In the genomic region with DNA sequence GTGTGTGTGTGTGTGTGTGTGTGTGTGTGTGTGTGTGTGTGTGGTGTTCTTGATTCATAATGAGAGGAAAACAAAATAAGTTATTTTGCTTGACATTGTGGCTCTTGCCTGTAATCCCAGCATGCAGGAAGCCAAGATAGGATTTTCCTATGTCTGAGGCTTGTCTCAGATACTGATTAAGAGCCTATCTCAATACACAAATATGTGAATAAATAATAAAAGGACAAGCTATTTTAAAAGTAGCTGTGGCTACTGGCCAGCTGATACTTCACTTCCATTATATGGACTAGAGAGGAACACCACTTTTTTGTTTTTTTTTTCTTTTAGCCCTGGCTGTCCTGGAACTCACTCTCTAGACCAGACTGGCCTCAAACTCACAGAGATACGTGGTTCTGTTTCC, we compare ENCODE assay signal across 18 mouse cellular contexts. TPM values are rescaled to one million over a fixed set of nuclear protein-coding genes. Genes with fewer than 3 reads are reported as not detected.
DNase-seq lines count a peak whose midpoint lies in the region; ATAC-seq and TF ChIP-seq lines count a peak whose summit lies in the region.
"Had no signal": no experiment of that assay in that cellular context is flagged by ENCODE, and none has a peak within 500 bp of the region (broad histone marks: within the 10 kb centered on the region; RNA-seq: fewer than 3 reads in every experiment).

No protein-coding gene starts in this region.

- no peak for ATAC-seq in intestine, embryonic 14.5 days (replicated peaks; ENCODE audit: low FRiP score, low TSS enrichment, low read depth)
- no peak for ATAC-seq in intestine, postnatal 0 days
- no peak for ATAC-seq in liver, postnatal 0 days
- ATAC-seq in liver, embryonic 11.5 days (replicated peaks; ENCODE audit: low FRiP score), result no peak
- ATAC-seq in stomach, embryonic 14.5 days (ENCODE audit: insufficient number of reproducible peaks, insufficient read depth, low FRiP score, low read depth), result no peak
- ATAC-seq: CD4-positive, CD25-positive, alpha-beta regulatory T cell, adult 4 months; forebrain, embryonic 16.5 days; hindbrain, embryonic 16.5 days had no signal

- WGBS in intestine, embryonic 14.5 days, result 26% methylated on average over 1 of the region's 1 CpGs
- WGBS in intestine, postnatal 0 days, result 40% methylated on average over 1 of the region's 1 CpGs
- 28% methylated on average over 1 of the region's 1 CpGs for WGBS in liver, postnatal 0 days (ENCODE audit: insufficient replicate concordance)
- WGBS in liver, embryonic 11.5 days, result 31% methylated on average over 1 of the region's 1 CpGs
- 27% methylated on average over 1 of the region's 1 CpGs for WGBS in stomach, embryonic 14.5 days

- TF ChIP-seq EP300 in liver, postnatal 0 days (IDR thresholded peaks at IDR 0.05; ENCODE audit: low read depth), result no peak

- H3K36me3 ChIP-seq in intestine, embryonic 14.5 days (ENCODE audit: control insufficient read depth, insufficient read depth, low read length), result no peaks in the 10 kb centered on the region
- no peaks in the 10 kb centered on the region for H3K36me3 ChIP-seq in intestine, postnatal 0 days (ENCODE audit: control insufficient read depth, insufficient read depth)
- H3K36me3 ChIP-seq in liver, postnatal 0 days (replicated peaks; ENCODE audit: insufficient read depth, low read length), result no peaks in the 10 kb centered on the region
- H3K36me3 ChIP-seq in liver, embryonic 11.5 days (ENCODE audit: control insufficient read depth, insufficient read depth, low read length), result no peaks in the 10 kb centered on the region
- no peaks in the 10 kb centered on the region for H3K36me3 ChIP-seq in stomach, embryonic 14.5 days (ENCODE audit: control insufficient read depth, insufficient read depth, low read length)

- no peaks in the 10 kb centered on the region; the same call in 1 of the 2 replicates for H3K9me3 ChIP-seq in intestine, embryonic 14.5 days (ENCODE audit: control insufficient read depth, low read length)
- H3K9me3 ChIP-seq in intestine, postnatal 0 days (ENCODE audit: control insufficient read depth), result no peaks in the 10 kb centered on the region
- no peaks in the 10 kb centered on the region for H3K9me3 ChIP-seq in liver, postnatal 0 days (ENCODE audit: low read length)
- no peaks in the 10 kb centered on the region for H3K9me3 ChIP-seq in liver, embryonic 11.5 days (ENCODE audit: control insufficient read depth, low read length)
- H3K9me3 ChIP-seq in stomach, embryonic 14.5 days (ENCODE audit: control insufficient read depth, low read depth, low read length), result no peaks in the 10 kb centered on the region; the same call in 1 of the 2 replicates

- TF ChIP-seq POLR2A in embryonic fibroblast, embryonic 13.5 days (IDR thresholded peaks at IDR 0.05; ENCODE audit: low read depth, low read length), result no peak

- H3K4me1 ChIP-seq in intestine, embryonic 14.5 days (replicated peaks; ENCODE audit: control insufficient read depth, insufficient read depth, low read length), result peaks cover 50% of the 10 kb centered on the region
- H3K4me1 ChIP-seq in intestine, postnatal 0 days (replicated peaks; ENCODE audit: control insufficient read depth, insufficient read depth, low read length), result 0 out of 2 replicates have a peak, but pooled peaks cover 7% of the 10 kb centered on the region
- H3K4me1 ChIP-seq in liver, postnatal 0 days (ENCODE audit: insufficient read depth), result peaks cover 14% of the 10 kb centered on the region
- peaks cover 12% of the 10 kb centered on the region for H3K4me1 ChIP-seq in liver, embryonic 11.5 days (replicated peaks; ENCODE audit: control insufficient read depth, insufficient read depth, low read length)
- H3K4me1 ChIP-seq in embryonic fibroblast, embryonic 13.5 days (ENCODE audit: control insufficient read depth, insufficient read depth, low read length), result peaks cover 4% of the 10 kb centered on the region; the same call in 1 of the 2 replicates
- peaks cover 36% of the 10 kb centered on the region; the same call in 1 of the 2 replicates for H3K4me1 ChIP-seq in stomach, embryonic 14.5 days (ENCODE audit: control insufficient read depth, insufficient read depth, low read length)

- no peak overlapping the region for H3K9ac ChIP-seq in intestine, embryonic 14.5 days (ENCODE audit: low read length)
- H3K9ac ChIP-seq in intestine, postnatal 0 days (ENCODE audit: low read depth, low read length), result no peak overlapping the region
- no peak overlapping the region for H3K9ac ChIP-seq in liver, postnatal 0 days (replicated peaks)
- no peak overlapping the region for H3K9ac ChIP-seq in liver, embryonic 11.5 days (ENCODE audit: low read depth, low read length)
- no peak overlapping the region for H3K9ac ChIP-seq in stomach, embryonic 14.5 days (replicated peaks; ENCODE audit: low read depth, low read length)

- no peak for DNase-seq in intestine, embryonic 14.5 days (ENCODE audit: low spot score)
- DNase-seq in liver, postnatal 0 days, result no peak
- no peak for DNase-seq in liver, embryonic 11.5 days (ENCODE audit: low spot score)
- no peak for DNase-seq in embryo, embryonic 11 days
- no peak for DNase-seq in adrenal gland, postnatal 36 days
- DNase-seq: adrenal gland, postnatal 10 days; cerebellum, adult 9-11 months; gastrocnemius, postnatal 10 days; heart, postnatal 10 days; lung, postnatal 36 days; right cerebral cortex, adult 18-20 months had no signal

- H3K4me3 ChIP-seq in intestine, embryonic 14.5 days (ENCODE audit: low read depth, low read length), result no peak overlapping the region
- H3K4me3 ChIP-seq in intestine, postnatal 0 days (ENCODE audit: low read depth, low read length), result no peak overlapping the region
- no peak overlapping the region for H3K4me3 ChIP-seq in liver, postnatal 0 days (ENCODE audit: low read depth, low read length)
- H3K4me3 ChIP-seq in liver, embryonic 11.5 days (ENCODE audit: low read depth, low read length), result no peak overlapping the region
- no peak overlapping the region for H3K4me3 ChIP-seq in embryonic fibroblast, embryonic 13.5 days (ENCODE audit: insufficient read depth, low read length)
- no peak overlapping the region for H3K4me3 ChIP-seq in stomach, embryonic 14.5 days (ENCODE audit: low read depth, low read length)

- no peak for TF ChIP-seq CTCF in intestine, postnatal 0 days (IDR thresholded peaks at IDR 0.05; ENCODE audit: low read depth)
- no peak for TF ChIP-seq CTCF in liver, postnatal 0 days (IDR thresholded peaks at IDR 0.05; ENCODE audit: low read depth)
- no peak for TF ChIP-seq CTCF in embryonic fibroblast, embryonic 13.5 days (IDR thresholded peaks at IDR 0.05; ENCODE audit: borderline replicate concordance, insufficient read depth, low read length)

- H3K27me3 ChIP-seq in intestine, embryonic 14.5 days (replicated peaks; ENCODE audit: control insufficient read depth, insufficient read depth, low read length), result no peaks in the 10 kb centered on the region
- H3K27me3 ChIP-seq in intestine, postnatal 0 days (replicated peaks; ENCODE audit: control insufficient read depth, insufficient read depth, low read length), result no peaks in the 10 kb centered on the region
- H3K27me3 ChIP-seq in liver, postnatal 0 days (ENCODE audit: insufficient read depth, low read length), result no peaks in the 10 kb centered on the region
- no peaks in the 10 kb centered on the region for H3K27me3 ChIP-seq in liver, embryonic 11.5 days (replicated peaks; ENCODE audit: control insufficient read depth, insufficient read depth, low read length)
- H3K27me3 ChIP-seq in stomach, embryonic 14.5 days (ENCODE audit: control insufficient read depth, insufficient read depth, low read length), result no peaks in the 10 kb centered on the region

- no peak overlapping the region for H3K4me2 ChIP-seq in intestine, embryonic 14.5 days (ENCODE audit: low read length)
- H3K4me2 ChIP-seq in intestine, postnatal 0 days (replicated peaks; ENCODE audit: low read depth), result no peak overlapping the region
- H3K4me2 ChIP-seq in liver, postnatal 0 days (ENCODE audit: low read depth, low read length), result no peak overlapping the region
- no peak overlapping the region for H3K4me2 ChIP-seq in liver, embryonic 11.5 days
- H3K4me2 ChIP-seq in stomach, embryonic 14.5 days (replicated peaks; ENCODE audit: low read depth, low read length), result no peak overlapping the region
- H3K4me2 ChIP-seq: midbrain, embryonic 11.5 days had no signal

- peak overlapping the region; percentile 70 for H3K27ac ChIP-seq in intestine, embryonic 14.5 days (ENCODE audit: low read depth)
- no peak overlapping the region; the same call in 1 of the 2 replicates for H3K27ac ChIP-seq in intestine, postnatal 0 days (ENCODE audit: low read depth, low read length)
- peak overlapping the region; percentile 17; the same call in 1 of the 2 replicates for H3K27ac ChIP-seq in liver, postnatal 0 days (ENCODE audit: low read depth)
- no peak overlapping the region for H3K27ac ChIP-seq in liver, embryonic 11.5 days (ENCODE audit: low read depth, low read length)
- H3K27ac ChIP-seq in embryonic fibroblast, embryonic 13.5 days (ENCODE audit: insufficient read depth, low read length), result peak overlapping the region; percentile 55
- H3K27ac ChIP-seq in stomach, embryonic 14.5 days (ENCODE audit: low read length), result peak overlapping the region; percentile 84

RNA-seq across cellular contexts. Expression of gene Plpp1, which starts 38.8 kb away (rescaled TPM):
- polyA plus RNA-seq in intestine, embryonic 14.5 days (2014; fragmentation: Nextera tagmentation; extraction: Ambion mirVana), result 77.6 and 83.4 TPM in 2 replicates
- 91.0 and 98.5 TPM in 2 replicates for polyA plus RNA-seq in intestine, postnatal 0 days (2015; fragmentation: Nextera tagmentation; extraction: Ambion mirVana)
- 44.6 and 55.4 TPM in 2 replicates for polyA plus RNA-seq in liver, postnatal 0 days (2015; fragmentation: Nextera tagmentation; extraction: Ambion mirVana)
- polyA plus RNA-seq in liver, embryonic 11.5 days (2014; fragmentation: Nextera tagmentation; extraction: Ambion mirVana), result 27.4 and 29.1 TPM in 2 replicates
- 175 and 205 TPM in 2 replicates for polyA plus RNA-seq in embryonic fibroblast, embryonic 13.5 days (2011; ENCODE audit: insufficient read length, low read depth, missing spikeins)
- polyA plus RNA-seq in stomach, embryonic 14.5 days (2014; fragmentation: Nextera tagmentation; extraction: Ambion mirVana), result 97.1 and 98.9 TPM in 2 replicates
- total RNA-seq in adrenal gland, postnatal 36 days (2021), result 100 to 1,000 TPM; 253 to 287 TPM

Comparison
In these comparisons a context has a peak if more than half of its experiments do, and no peak if none do; other contexts are left out.
1. H3K27ac ChIP-seq: peak in intestine, embryonic 14.5 days (single experiment), liver, postnatal 0 days (single experiment), embryonic fibroblast, embryonic 13.5 days (single experiment) and stomach, embryonic 14.5 days (single experiment); none in intestine, postnatal 0 days (single experiment) and liver, embryonic 11.5 days (single experiment).